Comparison of ENCODE assay signal across 9 mouse cellular contexts in genomic region chr7:46607428-46608055, GRCm38 (mm10). TPM values are rescaled to one million over a fixed set of nuclear protein-coding genes. Genes with fewer than 3 reads are reported as not detected.
DNase-seq lines count a peak whose midpoint lies in the region; ATAC-seq and TF ChIP-seq lines count a peak whose summit lies in the region.
"Had no signal": no experiment of that assay in that cellular context is flagged by ENCODE, and none has a peak within 500 bp of the region (broad histone marks: within the 10 kb centered on the region; RNA-seq: fewer than 3 reads in every experiment).

No protein-coding gene starts in this region.

- ATAC-seq in forebrain, embryonic 13.5 days: peak; percentile 48
- peak; percentile 67; the same call in 1 of the 2 replicates for ATAC-seq in hindbrain, embryonic 13.5 days (ENCODE audit: low FRiP score)
- peak; percentile 57 for ATAC-seq in midbrain, embryonic 13.5 days
- ATAC-seq in stomach, postnatal 0 days (ENCODE audit: low FRiP score, low TSS enrichment): no peak

- H3K4me3 ChIP-seq in forebrain, embryonic 13.5 days: no peak overlapping the region
- H3K4me3 ChIP-seq in hindbrain, embryonic 13.5 days: no peak overlapping the region
- H3K4me3 ChIP-seq in midbrain, embryonic 13.5 days (replicated peaks): no peak overlapping the region
- no peak overlapping the region for H3K4me3 ChIP-seq in stomach, postnatal 0 days (ENCODE audit: low read depth, low read length)
- H3K4me3 ChIP-seq: embryonic facial prominence, embryonic 13.5 days had no signal

- H3K9ac ChIP-seq in forebrain, embryonic 13.5 days: no peak overlapping the region
- 0 out of 2 replicates have a peak overlapping the region, but pooled peaks have one; percentile 35 for H3K9ac ChIP-seq in hindbrain, embryonic 13.5 days
- no peak overlapping the region for H3K9ac ChIP-seq in midbrain, embryonic 13.5 days (replicated peaks)
- H3K9ac ChIP-seq in stomach, postnatal 0 days (ENCODE audit: low read length): no peak overlapping the region
- H3K9ac ChIP-seq: embryonic facial prominence, embryonic 13.5 days had no signal

- no peaks in the 10 kb centered on the region for H3K27me3 ChIP-seq in forebrain, embryonic 13.5 days
- H3K27me3 ChIP-seq in hindbrain, embryonic 13.5 days: no peaks in the 10 kb centered on the region
- H3K27me3 ChIP-seq in midbrain, embryonic 13.5 days: no peaks in the 10 kb centered on the region
- no peaks in the 10 kb centered on the region for H3K27me3 ChIP-seq in stomach, postnatal 0 days (ENCODE audit: control insufficient read depth, insufficient read depth, low read length)
- H3K27me3 ChIP-seq: embryonic facial prominence, embryonic 13.5 days had no signal

- no peak overlapping the region for H3K27ac ChIP-seq in forebrain, embryonic 13.5 days
- H3K27ac ChIP-seq in hindbrain, embryonic 13.5 days: no peak overlapping the region; the same call in 1 of the 2 replicates
- no peak overlapping the region for H3K27ac ChIP-seq in midbrain, embryonic 13.5 days
- H3K27ac ChIP-seq in stomach, postnatal 0 days (replicated peaks): no peak overlapping the region
- H3K27ac ChIP-seq: embryonic facial prominence, embryonic 13.5 days had no signal

- TF ChIP-seq CTCF in stomach, postnatal 0 days (IDR thresholded peaks at IDR 0.05; ENCODE audit: low read depth): peak; percentile 86

- H3K36me3 ChIP-seq in forebrain, embryonic 13.5 days (ENCODE audit: poor library complexity, severe bottlenecking): peaks cover 4% of the 10 kb centered on the region; the same call in 1 of the 2 replicates
- peaks cover 28% of the 10 kb centered on the region for H3K36me3 ChIP-seq in hindbrain, embryonic 13.5 days
- peaks cover 9% of the 10 kb centered on the region for H3K36me3 ChIP-seq in midbrain, embryonic 13.5 days
- H3K36me3 ChIP-seq in stomach, postnatal 0 days (ENCODE audit: control insufficient read depth, insufficient read depth, low read length): no peaks in the 10 kb centered on the region

- no peak for TF ChIP-seq EP300 in stomach, postnatal 0 days (optimal IDR thresholded peaks at IDR 0.05)

- peak; percentile 14 for DNase-seq in ovary, postnatal 36 days (ENCODE audit: low spot score)
- DNase-seq in ovary, postnatal 10 days (ENCODE audit: low spot score): no peak
- DNase-seq in c-Kit-positive CD71-negative TER-119-negative erythroid progenitor cells, embryonic 14.5 days (ENCODE audit: low read depth): peak; percentile 56
- DNase-seq in left cerebral cortex, postnatal 25 days (ENCODE audit: low spot score in 2 of 2): peak; percentile 66 to 76
- DNase-seq in stomach, postnatal 0 days (ENCODE audit: low spot score): peak; percentile 38

- H3K4me2 ChIP-seq in forebrain, embryonic 13.5 days: no peak overlapping the region
- H3K4me2 ChIP-seq in hindbrain, embryonic 13.5 days: no peak overlapping the region
- H3K4me2 ChIP-seq in midbrain, embryonic 13.5 days (replicated peaks): no peak overlapping the region
- no peak overlapping the region for H3K4me2 ChIP-seq in stomach, postnatal 0 days (replicated peaks; ENCODE audit: low read depth)
- H3K4me2 ChIP-seq: embryonic facial prominence, embryonic 13.5 days had no signal

- intact Hi-C loops in left cerebral cortex, postnatal 25 days (cut with DNase I): loop anchor here (1.0 to 10.0 kb wide), 3 partner anchors 214 to 513 kb away; no protein-coding TSS in a partner anchor

- no peaks in the 10 kb centered on the region for H3K9me3 ChIP-seq in forebrain, embryonic 13.5 days (replicated peaks)
- no peaks in the 10 kb centered on the region for H3K9me3 ChIP-seq in hindbrain, embryonic 13.5 days
- H3K9me3 ChIP-seq in midbrain, embryonic 13.5 days: no peaks in the 10 kb centered on the region
- no peaks in the 10 kb centered on the region for H3K9me3 ChIP-seq in stomach, postnatal 0 days (ENCODE audit: control insufficient read depth, low read length)
- H3K9me3 ChIP-seq: embryonic facial prominence, embryonic 13.5 days had no signal

- peaks cover 22% of the 10 kb centered on the region for H3K4me1 ChIP-seq in forebrain, embryonic 13.5 days
- peaks cover 18% of the 10 kb centered on the region for H3K4me1 ChIP-seq in hindbrain, embryonic 13.5 days (replicated peaks)
- peaks cover 16% of the 10 kb centered on the region for H3K4me1 ChIP-seq in midbrain, embryonic 13.5 days (replicated peaks)
- H3K4me1 ChIP-seq in stomach, postnatal 0 days (replicated peaks; ENCODE audit: control insufficient read depth, insufficient read depth): no peaks in the 10 kb centered on the region

- WGBS in forebrain, embryonic 13.5 days: 60% methylated on average over 11 of the region's 11 CpGs
- 57% methylated on average over 11 of the region's 11 CpGs for WGBS in hindbrain, embryonic 13.5 days
- 55% methylated on average over 11 of the region's 11 CpGs for WGBS in midbrain, embryonic 13.5 days
- 53% methylated on average over 11 of the region's 11 CpGs for WGBS in stomach, postnatal 0 days

RNA-seq across cellular contexts. Expression of gene Sergef, which starts 32.1 kb away (rescaled TPM):
- 25.0 and 26.6 TPM in 2 replicates for polyA plus RNA-seq in forebrain, embryonic 13.5 days (2015; fragmentation: Nextera tagmentation; extraction: Ambion mirVana)
- 34.5 and 36.8 TPM in 2 replicates for polyA plus RNA-seq in hindbrain, embryonic 13.5 days (2015; fragmentation: Nextera tagmentation; extraction: Ambion mirVana)
- total RNA-seq in left cerebral cortex, postnatal 25 days (2021): 10 to 100 TPM; 59.7 to 69.3 TPM
- 28.9 and 30.0 TPM in 2 replicates for polyA plus RNA-seq in midbrain, embryonic 13.5 days (2015; fragmentation: Nextera tagmentation; extraction: Ambion mirVana)
- 10.8 and 11.4 TPM in 2 replicates for polyA plus RNA-seq in stomach, postnatal 0 days (2015; fragmentation: Nextera tagmentation; extraction: Ambion mirVana)
